11 mouse cellular contexts compared by ENCODE assay signal in the genomic region with DNA sequence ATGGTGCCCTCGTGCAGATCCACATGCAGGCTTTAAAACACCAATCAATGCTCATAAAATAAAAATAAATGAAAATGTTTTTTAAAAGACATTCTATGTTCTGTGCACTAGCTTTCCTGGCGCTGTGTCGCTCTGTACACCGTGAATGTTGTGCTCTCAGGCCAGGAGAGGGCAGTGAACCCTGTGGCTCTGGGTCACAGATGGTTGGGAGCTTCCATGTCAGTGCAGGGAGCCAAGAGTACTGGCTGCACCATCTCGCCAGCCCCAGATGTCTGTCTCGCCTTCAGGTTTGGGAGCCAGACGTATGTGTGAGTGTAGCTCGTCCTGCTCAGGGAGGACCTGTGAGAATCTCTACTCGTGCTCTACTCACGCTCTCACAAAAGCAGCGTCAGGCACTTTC.
A peak's percentile ranks its signal among the peaks of the same experiment; 100 is the strongest.
DNase-seq lines count a peak whose midpoint lies in the region; ATAC-seq and TF ChIP-seq lines count a peak whose summit lies in the region.
"Had no signal": no experiment of that assay in that cellular context is flagged by ENCODE, and none has a peak within 500 bp of the region (broad histone marks: within the 10 kb centered on the region; RNA-seq: fewer than 3 reads in every experiment).

No protein-coding gene starts in this region.

- no peak overlapping the region for H3K4me3 ChIP-seq in kidney, postnatal 0 days (replicated peaks; ENCODE audit: low read depth, low read length)
- no peak overlapping the region for H3K4me3 ChIP-seq in CH12.LX (replicated peaks in 1 of 3; ENCODE audit: low read depth in 2 of 3, low read length in 2 of 3, poor library complexity in 1 of 3)
- H3K4me3 ChIP-seq: erythroblast, embryonic 14.5 days; stomach, embryonic 15.5 days had no signal

- no peak overlapping the region for H3K9ac ChIP-seq in kidney, postnatal 0 days (ENCODE audit: low read depth, low read length)
- H3K9ac ChIP-seq in CH12.LX (ENCODE audit: insufficient read depth, low read depth) = no peak overlapping the region
- H3K9ac ChIP-seq: stomach, embryonic 15.5 days had no signal

- peak; percentile 52 for DNase-seq in embryo, embryonic 10 days (ENCODE audit: low spot score)
- DNase-seq in embryo, embryonic 10.5 days (ENCODE audit: low spot score) = no peak
- DNase-seq in kidney, postnatal 0 days (ENCODE audit: low spot score) = no peak
- no peak for DNase-seq in kidney, adult 18-20 months
- DNase-seq in CH12.LX (ENCODE audit: extremely low read depth) = no peak
- DNase-seq in cerebellum, postnatal 14 days = peak; percentile 52 to 56
- DNase-seq in right cerebral cortex, postnatal 25 days = no peak
- DNase-seq: layer of hippocampus, postnatal 36 days had no signal

- WGBS in kidney, postnatal 0 days = 70% methylated on average over 11 of the region's 11 CpGs

- dilution Hi-C loops in CH12.LX (cut with MboI; ENCODE audit: extremely low pct_ligation_motif_present, extremely low pct_unique_long_range_greater_than_20kb, low sequenced_read_pairs) = no loop called here

- H3K4me1 ChIP-seq in kidney, postnatal 0 days (replicated peaks; ENCODE audit: insufficient read depth, low read length) = 0 out of 2 replicates have a peak, but pooled peaks cover 3% of the 10 kb centered on the region
- peaks cover 11 to 29% of the 10 kb centered on the region in 2 experiments for H3K4me1 ChIP-seq in CH12.LX (ENCODE audit: control insufficient read depth in 1 of 2, insufficient read depth in 2 of 2)

- no peaks in the 10 kb centered on the region for H3K27me3 ChIP-seq in kidney, postnatal 0 days (ENCODE audit: insufficient read depth, low read length)
- H3K27me3 ChIP-seq in CH12.LX (replicated peaks) = no peaks in the 10 kb centered on the region
- H3K27me3 ChIP-seq: stomach, embryonic 15.5 days had no signal

- TF ChIP-seq CTCF in kidney, postnatal 0 days (IDR thresholded peaks at IDR 0.05; ENCODE audit: low read depth) = peak; percentile 26; the same call in 1 of the 2 replicates
- TF ChIP-seq CTCF in CH12.LX (conservative IDR thresholded peaks at IDR 0.05 in 1 of 2, IDR thresholded peaks at IDR 0.05 in 1 of 2; ENCODE audit: low read depth in 2 of 2, low read length in 2 of 2) = peak in 1 of 2 experiments; percentile 38; a peak in 2 of 4 replicates

- H3K36me3 ChIP-seq in kidney, postnatal 0 days (ENCODE audit: insufficient read depth, low read length) = 0 out of 2 replicates have a peak, but pooled peaks cover 4% of the 10 kb centered on the region
- H3K36me3 ChIP-seq in CH12.LX (replicated peaks in 1 of 2; ENCODE audit: control insufficient read depth in 1 of 2, insufficient read depth in 1 of 2, low read length in 1 of 2) = peaks cover 32 to 52% of the 10 kb centered on the region in 2 experiments

- TF ChIP-seq EP300 in CH12.LX (IDR thresholded peaks at IDR 0.05; ENCODE audit: low read length) = no peak

- no peak overlapping the region for H3K4me2 ChIP-seq in kidney, postnatal 0 days (ENCODE audit: low read length)
- H3K4me2 ChIP-seq in CH12.LX (ENCODE audit: insufficient read depth, low read depth, poor library complexity, severe bottlenecking) = no peak overlapping the region
- H3K4me2 ChIP-seq: stomach, embryonic 15.5 days had no signal

- TF ChIP-seq RAD21 in CH12.LX (IDR thresholded peaks at IDR 0.05; ENCODE audit: low read depth, low read length) = peak; percentile 34

- no peaks in the 10 kb centered on the region for H3K79me2 ChIP-seq in CH12.LX (replicated peaks; ENCODE audit: control insufficient read depth, extremely low read depth, insufficient read depth, poor library complexity, severe bottlenecking)

- no peak overlapping the region for H3K27ac ChIP-seq in kidney, postnatal 0 days
- H3K27ac ChIP-seq in CH12.LX (ENCODE audit: insufficient read depth, low read depth) = no peak overlapping the region
- H3K27ac ChIP-seq: stomach, embryonic 15.5 days had no signal

- no peak for TF ChIP-seq POLR2A in CH12.LX (IDR thresholded peaks at IDR 0.05; ENCODE audit: low read depth, low read length)

- in situ Hi-C loops in CH12.LX (cut with MboI; ENCODE audit: low pct_ligation_motif_present, low pct_unique_long_range_greater_than_20kb, low sequenced_read_pairs) = no loop called here

- H3K9me3 ChIP-seq in kidney, postnatal 0 days (replicated peaks; ENCODE audit: low read length) = no peaks in the 10 kb centered on the region
- no peaks in the 10 kb centered on the region for H3K9me3 ChIP-seq in CH12.LX (replicated peaks; ENCODE audit: low read length)
- H3K9me3 ChIP-seq: stomach, embryonic 15.5 days had no signal

- ATAC-seq in kidney, postnatal 0 days (replicated peaks; ENCODE audit: low FRiP score, low read depth) = no peak
- no peak for ATAC-seq in frontal cortex, adult (ENCODE audit: low TSS enrichment)

TF ChIP-seq in CH12.LX, 34 proteins besides CTCF, POLR2A, EP300 and RAD21:
- TF ChIP-seq GABPA (IDR thresholded peaks at IDR 0.05; ENCODE audit: insufficient replicate concordance, low read depth, low read length) (no peak), SMC3 (IDR thresholded peaks at IDR 0.05; ENCODE audit: low read depth, low read length) (peak; percentile 43)

Comparison
In these comparisons a context has a peak if more than half of its experiments do, and no peak if none do; other contexts are left out.
1. DNase-seq: peak in embryo, embryonic 10 days (single experiment) and cerebellum, postnatal 14 days (2 of 2); none in embryo, embryonic 10.5 days (single experiment), kidney, postnatal 0 days (single experiment), kidney, adult 18-20 months (single experiment), CH12.LX (single experiment) and right cerebral cortex, postnatal 25 days (single experiment).